Mouse (Mus musculus): ENCODE data around the gene Atp6v0a1. TPM values are rescaled to one million over a fixed set of nuclear protein-coding genes. Genes with fewer than 3 reads are reported as not detected.

Gene Atp6v0a1
- polyA plus RNA-seq, 1 experiment: 15.4 TPM

DNA sequence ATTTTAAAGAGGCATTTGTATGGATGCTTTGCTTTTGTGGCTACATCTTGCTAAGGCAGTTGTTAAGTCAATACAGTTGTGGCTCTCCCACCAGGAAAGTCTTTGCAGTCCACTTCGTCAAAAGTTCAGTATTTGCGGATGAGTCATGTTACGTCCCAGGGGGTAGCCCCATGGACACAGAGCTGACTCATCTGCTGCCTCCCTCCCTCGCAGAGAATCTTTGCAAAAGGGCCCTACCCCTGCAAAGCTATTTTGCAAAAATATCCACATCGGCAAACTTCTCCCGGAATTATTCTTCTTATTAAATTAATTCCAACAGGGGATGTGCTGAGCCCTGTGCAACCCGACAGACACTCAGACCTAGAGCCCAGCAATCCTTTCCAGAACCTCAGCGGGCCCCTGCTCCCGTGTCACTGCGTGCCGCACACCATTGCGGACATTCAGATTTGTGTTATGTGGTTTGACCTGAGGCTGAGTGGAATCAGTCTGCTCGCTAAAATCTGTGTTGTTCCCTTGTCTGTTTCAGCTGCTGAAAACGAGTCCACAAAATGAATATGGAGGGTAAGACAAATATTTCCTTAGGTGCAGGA lies 34.8 kb upstream of the Atp6v0a1 start:
- no peak for TF ChIP-seq TAL1 (IDR thresholded peaks at IDR 0.05; ENCODE audit: low read length)
- TF ChIP-seq GATA1 (IDR thresholded peaks at IDR 0.05; ENCODE audit: low read length): no peak
- Histone ChIP-seq H3K27me3 (ENCODE audit: control insufficient read depth) (peaks cover 58% of the 10 kb centered on the region), H3K4me3 (replicated peaks) (no peak overlapping the region), H3K9me3 (ENCODE audit: control insufficient read depth, low read length) (peaks cover 2% of the 10 kb centered on the region; the same call in 1 of the 2 replicates), H3K4me1 (ENCODE audit: control insufficient read depth) (peaks cover 12% of the 10 kb centered on the region), H3K36me3 (ENCODE audit: control insufficient read depth) (no peaks in the 10 kb centered on the region)

GRCm38 (mm10) chr11:100975241-100975640 lies 34.0 kb upstream of the Atp6v0a1 start:
- peaks cover 4% of the 10 kb centered on the region for H3K4me1 ChIP-seq (ENCODE audit: control insufficient read depth)
- no peaks in the 10 kb centered on the region; the same call in 1 of the 2 replicates for H3K9me3 ChIP-seq (ENCODE audit: control insufficient read depth, low read length)
- peaks cover 51% of the 10 kb centered on the region for H3K27me3 ChIP-seq (ENCODE audit: control insufficient read depth)
- no peak overlapping the region for H3K4me3 ChIP-seq (replicated peaks)
- no peak for TF ChIP-seq GATA1 (IDR thresholded peaks at IDR 0.05; ENCODE audit: low read length)
- TF ChIP-seq TAL1 (IDR thresholded peaks at IDR 0.05; ENCODE audit: low read length): no peak
- H3K36me3 ChIP-seq (ENCODE audit: control insufficient read depth): no peaks in the 10 kb centered on the region

DNA sequence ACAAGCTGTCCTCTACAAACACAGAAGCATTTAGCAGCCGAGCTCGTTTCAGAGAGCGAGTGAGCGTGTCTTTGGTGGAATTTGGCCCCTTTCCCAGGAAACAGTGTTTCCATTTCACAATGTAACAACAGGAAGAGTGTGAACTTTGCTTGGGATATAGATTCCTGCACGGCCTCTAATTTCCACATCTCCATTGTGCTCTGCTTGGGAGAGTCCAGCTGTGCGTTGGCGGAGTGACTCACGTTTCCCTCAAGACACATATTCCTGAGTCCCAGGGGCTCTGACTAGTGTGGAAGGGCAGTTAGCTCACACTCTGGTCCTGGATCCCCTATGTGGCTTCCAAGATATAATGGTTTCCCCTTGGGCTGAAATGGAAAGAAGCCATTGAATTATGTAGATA lies 29.4 kb upstream of the Atp6v0a1 start:
- Histone ChIP-seq H3K4me3 (replicated peaks) (no peak overlapping the region), H3K9me3 (ENCODE audit: control insufficient read depth, low read length) (no peaks in the 10 kb centered on the region), H3K4me1 (ENCODE audit: control insufficient read depth) (peaks cover 7% of the 10 kb centered on the region), H3K27me3 (ENCODE audit: control insufficient read depth) (peaks cover 24% of the 10 kb centered on the region), H3K36me3 (ENCODE audit: control insufficient read depth) (no peaks in the 10 kb centered on the region)
- TF ChIP-seq TAL1 (IDR thresholded peaks at IDR 0.05; ENCODE audit: low read length) (no peak), GATA1 (IDR thresholded peaks at IDR 0.05; ENCODE audit: low read length) (no peak)

DNA sequence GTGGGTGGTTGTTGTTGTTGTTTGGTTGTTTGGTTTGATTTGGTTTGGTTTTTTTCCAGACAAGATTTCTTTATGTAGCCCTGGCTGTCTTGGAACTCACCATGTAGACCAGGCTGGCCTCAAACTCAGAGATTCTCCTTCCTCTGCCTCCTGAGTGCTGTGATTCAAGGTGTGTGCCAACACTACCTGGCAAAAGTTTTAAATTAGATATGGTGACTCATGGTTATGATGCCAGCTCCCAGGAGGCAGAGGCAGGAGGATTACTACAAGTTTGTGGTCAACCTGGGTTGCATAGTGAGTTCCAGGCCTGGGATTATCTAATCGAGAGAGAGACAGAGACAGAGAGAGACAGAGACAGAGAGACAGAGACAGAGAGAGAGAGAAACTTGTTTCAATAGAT lies 28.8 kb upstream of the Atp6v0a1 start:
- Histone ChIP-seq H3K9me3 (ENCODE audit: control insufficient read depth, low read length) (no peaks in the 10 kb centered on the region), H3K4me3 (replicated peaks) (no peak overlapping the region), H3K4me1 (ENCODE audit: control insufficient read depth) (peaks cover 7% of the 10 kb centered on the region), H3K27me3 (ENCODE audit: control insufficient read depth) (peaks cover 20% of the 10 kb centered on the region), H3K36me3 (ENCODE audit: control insufficient read depth) (no peaks in the 10 kb centered on the region)
- no peak for TF ChIP-seq GATA1 (IDR thresholded peaks at IDR 0.05; ENCODE audit: low read length)
- no peak for TF ChIP-seq TAL1 (IDR thresholded peaks at IDR 0.05; ENCODE audit: low read length)

GRCm38 (mm10) chr11:100981236-100981635 lies 28.0 kb upstream of the Atp6v0a1 start:
- H3K4me1 ChIP-seq (ENCODE audit: control insufficient read depth): peaks cover 14% of the 10 kb centered on the region
- no peaks in the 10 kb centered on the region for H3K36me3 ChIP-seq (ENCODE audit: control insufficient read depth)

GRCm38 (mm10) chr11:100982087-100982486 lies 27.2 kb upstream of the Atp6v0a1 start:
- no peaks in the 10 kb centered on the region for H3K36me3 ChIP-seq (ENCODE audit: control insufficient read depth)
- no peaks in the 10 kb centered on the region; the same call in 1 of the 2 replicates for H3K9me3 ChIP-seq (ENCODE audit: control insufficient read depth, low read length)
- peaks cover 19% of the 10 kb centered on the region for H3K27me3 ChIP-seq (ENCODE audit: control insufficient read depth)
- TF ChIP-seq GATA1 (IDR thresholded peaks at IDR 0.05; ENCODE audit: low read length) (no peak), TAL1 (IDR thresholded peaks at IDR 0.05; ENCODE audit: low read length) (no peak)
- H3K4me1 ChIP-seq (ENCODE audit: control insufficient read depth): peaks cover 17% of the 10 kb centered on the region
- no peak overlapping the region for H3K4me3 ChIP-seq (replicated peaks)

More at GRCm38 (mm10) chr11:100981236-100981635, 28.0 kb upstream of the Atp6v0a1 start:
- Histone ChIP-seq H3K4me3 (replicated peaks) (no peak overlapping the region), H3K9me3 (ENCODE audit: control insufficient read depth, low read length) (no peaks in the 10 kb centered on the region; the same call in 1 of the 2 replicates), H3K27me3 (ENCODE audit: control insufficient read depth) (peaks cover 20% of the 10 kb centered on the region)
- TF ChIP-seq TAL1 (IDR thresholded peaks at IDR 0.05; ENCODE audit: low read length) (no peak), GATA1 (IDR thresholded peaks at IDR 0.05; ENCODE audit: low read length) (no peak)

GRCm38 (mm10) chr11:100983125-100983777 lies 26.0 kb upstream of the Atp6v0a1 start:
- Histone ChIP-seq H3K27me3 (ENCODE audit: control insufficient read depth) (peaks cover 16% of the 10 kb centered on the region), H3K4me3 (replicated peaks) (no peak overlapping the region), H3K36me3 (ENCODE audit: control insufficient read depth) (no peaks in the 10 kb centered on the region), H3K4me1 (ENCODE audit: control insufficient read depth) (peaks cover 17% of the 10 kb centered on the region), H3K9me3 (ENCODE audit: control insufficient read depth, low read length) (no peaks in the 10 kb centered on the region; the same call in 1 of the 2 replicates)
- no peak for TF ChIP-seq TAL1 (IDR thresholded peaks at IDR 0.05; ENCODE audit: low read length)
- no peak for TF ChIP-seq GATA1 (IDR thresholded peaks at IDR 0.05; ENCODE audit: low read length)

GRCm38 (mm10) chr11:100983778-100984131 lies 25.5 kb upstream of the Atp6v0a1 start:
- H3K36me3 ChIP-seq (ENCODE audit: control insufficient read depth): no peaks in the 10 kb centered on the region
- no peak overlapping the region for H3K4me3 ChIP-seq (replicated peaks)
- no peak for TF ChIP-seq GATA1 (IDR thresholded peaks at IDR 0.05; ENCODE audit: low read length)
- TF ChIP-seq TAL1 (IDR thresholded peaks at IDR 0.05; ENCODE audit: low read length): no peak
- H3K27me3 ChIP-seq (ENCODE audit: control insufficient read depth): peaks cover 16% of the 10 kb centered on the region
- no peaks in the 10 kb centered on the region; the same call in 1 of the 2 replicates for H3K9me3 ChIP-seq (ENCODE audit: control insufficient read depth, low read length)
- peaks cover 17% of the 10 kb centered on the region for H3K4me1 ChIP-seq (ENCODE audit: control insufficient read depth)

GRCm38 (mm10) chr11:100985607-100986006 lies 23.6 kb upstream of the Atp6v0a1 start:
- H3K36me3 ChIP-seq (ENCODE audit: control insufficient read depth): no peaks in the 10 kb centered on the region
- no peaks in the 10 kb centered on the region; the same call in 1 of the 2 replicates for H3K9me3 ChIP-seq (ENCODE audit: control insufficient read depth, low read length)
- TF ChIP-seq GATA1 (IDR thresholded peaks at IDR 0.05; ENCODE audit: low read length) (no peak), TAL1 (IDR thresholded peaks at IDR 0.05; ENCODE audit: low read length) (no peak)
- no peak overlapping the region for H3K4me3 ChIP-seq (replicated peaks)
- H3K27me3 ChIP-seq (ENCODE audit: control insufficient read depth): peaks cover 20% of the 10 kb centered on the region
- peaks cover 17% of the 10 kb centered on the region for H3K4me1 ChIP-seq (ENCODE audit: control insufficient read depth)
